Mouse (Mus musculus) MEL (cell line): ENCODE data around the gene Trem1. TPM values are rescaled to one million over a fixed set of nuclear protein-coding genes. Genes with fewer than 3 reads are reported as not detected.

Experiments
- DNase-seq: peaks from one replicate; pipeline ENCODE4 v3.0.0; 2011; ENCODE audit warnings: low read depth, low spot score
- H3K27ac ChIP-seq: 2 replicates; pipeline ENCODE4 v1.5.1; 2012; ENCODE audit warnings: low read depth, mild to moderate bottlenecking, control low read depth, low read length, moderate library complexity; ENCODE audit not compliant: control insufficient read depth
- H3K27me3 ChIP-seq, 2 experiments: fragments of 150-350 bp in 1 of 2; sonication (generic) in 1 of 2; 2 replicates each; pipeline ENCODE4 v1.6.1; 2012; ENCODE audit warnings: low read length in 2 of 2, mild to moderate bottlenecking in 2 of 2, improper control_type of control experiment in 1 of 2, moderate library complexity in 1 of 2; ENCODE audit not compliant: insufficient read depth in 2 of 2, control insufficient read depth in 1 of 2
- H3K36me3 ChIP-seq, 2 experiments: 2 replicates each; pipeline ENCODE4 v1.6.1; 2012 to 2014; ENCODE audit warnings: low read length in 2 of 2, improper control_type of control experiment in 1 of 2, inconsistent platforms in 1 of 2, mild to moderate bottlenecking in 1 of 2; ENCODE audit not compliant: insufficient read depth in 2 of 2, control insufficient read depth in 1 of 2
- H3K4me1 ChIP-seq, 2 experiments: fragments of 150-350 bp in 1 of 2; sonication (generic) in 1 of 2; 2 replicates each; pipeline ENCODE4 v1.6.1; 2012; ENCODE audit warnings: low read length in 2 of 2, improper control_type of control experiment in 1 of 2, mild to moderate bottlenecking in 1 of 2; ENCODE audit not compliant: insufficient read depth in 2 of 2, control insufficient read depth in 1 of 2
- H3K4me3 ChIP-seq, 2 experiments: fragments of 150-350 bp in 1 of 2; sonication (generic) in 1 of 2; 2 replicates each; pipeline ENCODE4 v1.5.1; 2012; ENCODE audit warnings: low read depth in 2 of 2, low read length in 2 of 2, mild to moderate bottlenecking in 2 of 2, moderate library complexity in 2 of 2, control low read depth in 1 of 2, improper control_type of control experiment in 1 of 2; ENCODE audit not compliant: control insufficient read depth in 1 of 2, insufficient read depth in 1 of 2
- H3K79me2 ChIP-seq: 2 replicates; pipeline ENCODE4 v1.6.1; 2012; ENCODE audit warnings: mild to moderate bottlenecking, low read length, moderate library complexity; ENCODE audit not compliant: control insufficient read depth, poor library complexity, insufficient read depth
- H3K9ac ChIP-seq: 2 replicates; pipeline ENCODE4 v1.6.1; 2012; ENCODE audit warnings: low read depth, mild to moderate bottlenecking, control low read depth, low read length, moderate library complexity; ENCODE audit not compliant: control insufficient read depth, poor library complexity, severe bottlenecking
- H3K9me3 ChIP-seq: fragments of 150-350 bp; sonication (generic); replicated peaks from 2 replicates; pipeline ENCODE4 v1.6.1; 2012; ENCODE audit warnings: mild to moderate bottlenecking, low read length, improper control_type of control experiment, moderate library complexity; ENCODE audit not compliant: insufficient read depth
- BHLHE40 ChIP-seq: IDR thresholded peaks from 2 replicates; pipeline ENCODE4 v1.6.1; 2012; ENCODE audit warnings: low read depth, mild to moderate bottlenecking, inconsistent platforms, low read length, improper control_type of control experiment, borderline replicate concordance
- CHD1 ChIP-seq: IDR thresholded peaks from 2 replicates; pipeline ENCODE4 v1.6.1; 2012; ENCODE audit warnings: low read depth, mild to moderate bottlenecking, inconsistent platforms, low read length, improper control_type of control experiment
- CHD2 ChIP-seq: IDR thresholded peaks from 2 replicates; pipeline ENCODE4 v1.6.1; 2011; ENCODE audit warnings: low read length, improper control_type of control experiment
- CTCF ChIP-seq, 3 experiments: IDR thresholded peaks in 2 of 3; conservative IDR thresholded peaks in 1 of 3; 2 replicates each; pipeline ENCODE4 v1.5.1; 2011 to 2012; ENCODE audit warnings: low read length in 3 of 3, low read depth in 2 of 3, mild to moderate bottlenecking in 2 of 3, improper control_type of control experiment in 1 of 3, inconsistent platforms in 1 of 3, mixed read lengths in 1 of 3, moderate library complexity in 1 of 3; ENCODE audit not compliant: control insufficient read depth in 1 of 3, insufficient read depth in 1 of 3, poor library complexity in 1 of 3, severe bottlenecking in 1 of 3
- E2F4 ChIP-seq: IDR thresholded peaks from 2 replicates; pipeline ENCODE4 v1.6.1; 2011; ENCODE audit warnings: low read depth, low read length, improper control_type of control experiment, borderline replicate concordance
- ELF1 ChIP-seq: IDR thresholded peaks from 2 replicates; pipeline ENCODE4 v1.6.1; 2014; ENCODE audit warnings: low read depth, mild to moderate bottlenecking, inconsistent platforms, low read length, improper control_type of control experiment, moderate library complexity
- EP300 ChIP-seq, 2 experiments: IDR thresholded peaks; 2 replicates each; pipeline ENCODE4 v1.6.1; 2011; ENCODE audit warnings: improper control_type of control experiment in 2 of 2, low read length in 2 of 2, low read depth in 1 of 2, mild to moderate bottlenecking in 1 of 2
- GABPA ChIP-seq: IDR thresholded peaks from 2 replicates; pipeline ENCODE4 v1.6.1; 2012; ENCODE audit warnings: low read depth, mild to moderate bottlenecking, inconsistent platforms, low read length, improper control_type of control experiment, moderate library complexity
- GATA1 ChIP-seq: IDR thresholded peaks from 2 replicates; pipeline ENCODE4 v1.6.1; 2011; ENCODE audit warnings: low read depth, low read length, improper control_type of control experiment
- HCFC1 ChIP-seq: IDR thresholded peaks from 2 replicates; pipeline ENCODE4 v1.6.1; 2012; ENCODE audit warnings: low read depth, mild to moderate bottlenecking, inconsistent platforms, low read length, improper control_type of control experiment, moderate library complexity
- JUND ChIP-seq: IDR thresholded peaks from 2 replicates; pipeline ENCODE4 v1.6.1; 2011; ENCODE audit warnings: low read depth, mild to moderate bottlenecking, improper control_type of control experiment, low read length
- KAT2A ChIP-seq: conservative IDR thresholded peaks from 2 replicates; pipeline ENCODE4 v1.6.1; 2012; ENCODE audit warnings: low read depth, low read length, improper control_type of control experiment, inconsistent platforms
- MAX ChIP-seq: IDR thresholded peaks from 2 replicates; pipeline ENCODE4 v1.6.1; 2011; ENCODE audit warnings: low read length, improper control_type of control experiment
- MAZ ChIP-seq: IDR thresholded peaks from 2 replicates; pipeline ENCODE4 v1.6.1; 2012; ENCODE audit warnings: low read depth, mild to moderate bottlenecking, inconsistent platforms, low read length, improper control_type of control experiment
- MEF2A ChIP-seq: IDR thresholded peaks from 2 replicates; pipeline ENCODE4 v1.6.1; 2014; ENCODE audit warnings: low read depth, mild to moderate bottlenecking, inconsistent platforms, low read length, improper control_type of control experiment; ENCODE audit not compliant: poor library complexity, insufficient replicate concordance, severe bottlenecking; ENCODE audit errors: extremely low read depth
- MXI1 ChIP-seq: IDR thresholded peaks from 2 replicates; pipeline ENCODE4 v1.6.1; 2011; ENCODE audit warnings: mild to moderate bottlenecking, low read depth, low read length, improper control_type of control experiment
- MYB ChIP-seq: IDR thresholded peaks from 2 replicates; pipeline ENCODE4 v1.6.1; 2011; ENCODE audit warnings: mild to moderate bottlenecking, low read depth, low read length, improper control_type of control experiment
- MYC ChIP-seq: IDR thresholded peaks from 2 replicates; pipeline ENCODE4 v1.6.1; 2011; ENCODE audit warnings: low read depth, mild to moderate bottlenecking, low read length, improper control_type of control experiment, moderate library complexity
- NELFE ChIP-seq: IDR thresholded peaks from 2 replicates; pipeline ENCODE4 v1.6.1; 2011; ENCODE audit warnings: low read depth, low read length, improper control_type of control experiment
- NRF1 ChIP-seq: IDR thresholded peaks from 2 replicates; pipeline ENCODE4 v1.6.1; 2014; ENCODE audit warnings: low read depth, mild to moderate bottlenecking, inconsistent platforms, low read length, improper control_type of control experiment, moderate library complexity; ENCODE audit not compliant: poor library complexity, insufficient read depth, severe bottlenecking
- POLR2A ChIP-seq, 2 experiments: IDR thresholded peaks; 2 replicates each; pipeline ENCODE4 v1.6.1; 2011 to 2012; ENCODE audit warnings: low read length in 2 of 2, mild to moderate bottlenecking in 2 of 2, control low read depth in 1 of 2, improper control_type of control experiment in 1 of 2, low read depth in 1 of 2, moderate library complexity in 1 of 2; ENCODE audit not compliant: control insufficient read depth in 1 of 2, insufficient read depth in 1 of 2, poor library complexity in 1 of 2
- POLR2AphosphoS2 ChIP-seq: IDR thresholded peaks from 2 replicates; pipeline ENCODE4 v1.6.1; 2011; ENCODE audit warnings: low read length, improper control_type of control experiment
- POLR2AphosphoS5 ChIP-seq: IDR thresholded peaks from 2 replicates; pipeline ENCODE4 v1.6.1; 2012; ENCODE audit warnings: low read depth, borderline replicate concordance, mild to moderate bottlenecking, inconsistent platforms, low read length, moderate library complexity, mixed read lengths
- RAD21 ChIP-seq: IDR thresholded peaks from 2 replicates; pipeline ENCODE4 v1.6.1; 2011; ENCODE audit warnings: mild to moderate bottlenecking, low read depth, low read length, improper control_type of control experiment
- RCOR1 ChIP-seq: IDR thresholded peaks from 2 replicates; pipeline ENCODE4 v1.6.1; 2012; ENCODE audit warnings: low read depth, mild to moderate bottlenecking, inconsistent platforms, low read length, improper control_type of control experiment
- SIN3A ChIP-seq: IDR thresholded peaks from 2 replicates; pipeline ENCODE4 v1.6.1; 2012; ENCODE audit warnings: low read length, improper control_type of control experiment, inconsistent platforms
- SMC3 ChIP-seq: IDR thresholded peaks from 2 replicates; pipeline ENCODE4 v1.6.1; 2011; ENCODE audit warnings: low read depth, low read length, improper control_type of control experiment
- TAL1 ChIP-seq: IDR thresholded peaks from 2 replicates; pipeline ENCODE4 v1.6.1; 2012; ENCODE audit warnings: mild to moderate bottlenecking, inconsistent platforms, low read length, moderate library complexity, mixed read lengths
- TBP ChIP-seq: IDR thresholded peaks from 2 replicates; pipeline ENCODE4 v1.8.0; 2011; ENCODE audit warnings: low read depth, low read length, improper control_type of control experiment
- TCF12 ChIP-seq: IDR thresholded peaks from 2 replicates; pipeline ENCODE4 v1.6.1; 2014; ENCODE audit warnings: low read depth, mild to moderate bottlenecking, inconsistent platforms, low read length, improper control_type of control experiment, moderate library complexity
- UBTF ChIP-seq: IDR thresholded peaks from 2 replicates; pipeline ENCODE4 v1.6.1; 2012; ENCODE audit warnings: low read depth, mild to moderate bottlenecking, inconsistent platforms, low read length, improper control_type of control experiment, moderate library complexity, borderline replicate concordance; ENCODE audit not compliant: insufficient read depth
- USF1 ChIP-seq: IDR thresholded peaks from 2 replicates; pipeline ENCODE4 v1.6.1; 2014; ENCODE audit warnings: low read depth, mild to moderate bottlenecking, inconsistent platforms, low read length, improper control_type of control experiment, moderate library complexity
- USF2 ChIP-seq, 2 experiments: IDR thresholded peaks; 2 replicates each; pipeline ENCODE4 v1.6.1; 2011 to 2012; ENCODE audit warnings: improper control_type of control experiment in 2 of 2, low read length in 2 of 2, borderline replicate concordance in 1 of 2, inconsistent platforms in 1 of 2, low read depth in 1 of 2, mild to moderate bottlenecking in 1 of 2; ENCODE audit not compliant: insufficient read depth in 1 of 2
- ZC3H11A ChIP-seq: IDR thresholded peaks from 2 replicates; pipeline ENCODE4 v1.6.1; 2012; ENCODE audit warnings: low read depth, mild to moderate bottlenecking, inconsistent platforms, low read length, improper control_type of control experiment
- ZKSCAN1 ChIP-seq: IDR thresholded peaks from 2 replicates; pipeline ENCODE4 v1.6.1; 2012; ENCODE audit warnings: low read depth, mild to moderate bottlenecking, inconsistent platforms, low read length, improper control_type of control experiment, moderate library complexity
- ZMIZ1 ChIP-seq: IDR thresholded peaks from 2 replicates; pipeline ENCODE4 v1.6.1; 2012; ENCODE audit warnings: low read depth, mild to moderate bottlenecking, inconsistent platforms, low read length, improper control_type of control experiment, moderate library complexity
- ZNF384 ChIP-seq: IDR thresholded peaks from 2 replicates; pipeline ENCODE4 v1.6.1; 2012; ENCODE audit warnings: low read depth, mild to moderate bottlenecking, inconsistent platforms, low read length, improper control_type of control experiment
- polyA plus RNA-seq, 2 experiments: library from polyadenylated mRNA; stranded (reverse) in 1 of 2; unstranded in 1 of 2; fragments of >175 nt in 1 of 2; fragments of >200 nt in 1 of 2; gene quantifications; 2 replicates each; pipeline versions ENCODE4 v1.2.1 to v1.2.4; 2012; ENCODE audit warnings: low replicate concordance in 2 of 2, low read depth in 1 of 2; ENCODE audit not compliant: insufficient read length in 2 of 2, insufficient read depth in 1 of 2, missing spikeins in 1 of 2
- total RNA-seq: library from RNA; depleted of rRNA; stranded (reverse); fragments of 300-350 nt; gene quantifications from 2 replicates; pipeline ENCODE4 v1.2.3, GENCODE M21; 2012

Gene Trem1
- total and polyA plus RNA-seq, 3 experiments = 0.06 TPM; not detected in 2

DNA sequence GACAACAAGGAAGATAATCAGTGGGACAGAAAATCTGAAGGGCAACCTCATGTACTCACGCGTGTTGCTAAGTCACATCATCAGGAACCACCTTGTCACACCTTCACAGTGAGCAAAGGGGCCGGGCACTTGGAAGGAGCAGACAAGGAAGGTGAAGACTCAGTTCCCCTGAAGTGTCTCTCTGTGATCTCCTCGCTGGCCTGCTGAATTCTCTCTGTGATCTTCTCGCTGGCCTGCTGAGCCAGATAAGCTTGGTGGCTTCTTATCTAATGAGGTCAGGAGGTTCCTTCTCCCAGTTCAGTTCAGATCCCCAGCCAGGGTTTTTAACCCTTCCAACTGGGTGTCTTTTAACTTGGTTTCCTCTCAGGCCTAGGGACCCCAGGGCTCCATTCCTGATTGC lies 39.6 kb downstream of the Trem1 start:
- no peaks in the 10 kb centered on the region for H3K9me3 ChIP-seq
- H3K79me2 ChIP-seq = no peaks in the 10 kb centered on the region
- peaks cover 0 to 60% of the 10 kb centered on the region in 2 experiments; a peak in 2 of 4 replicates for H3K36me3 ChIP-seq
- H3K27me3 ChIP-seq = no peaks in the 10 kb centered on the region
- H3K27ac ChIP-seq = peak overlapping the region; percentile 80
- peaks cover 9 to 51% of the 10 kb centered on the region in 2 experiments for H3K4me1 ChIP-seq
- H3K4me3 ChIP-seq = peak overlapping the region in 1 of 2 experiments; percentile 34; a peak in 2 of 4 replicates
- peak; percentile 94 for DNase-seq
- peak overlapping the region; percentile 48 for H3K9ac ChIP-seq
- 0 out of 2 replicates have a peak, but pooled peaks have one; percentile 14 for TF ChIP-seq GABPA
- no peak; the same call in none of the 2 replicates for TF ChIP-seq KAT2A
- peak; percentile 92 for TF ChIP-seq MAZ
- peak; percentile 88 for TF ChIP-seq HCFC1
- no peak for TF ChIP-seq MAX
- TF ChIP-seq BHLHE40 = peak; percentile 62; the same call in 1 of the 2 replicates
- peak; percentile 99 to 100 for TF ChIP-seq EP300 (IDR thresholded peaks at IDR 0.05; ENCODE audit: low read depth in 1 of 2, low read length in 2 of 2)
- peak; percentile 77 for TF ChIP-seq ELF1
- TF ChIP-seq NELFE = no peak; the same call in 1 of the 2 replicates
- TF ChIP-seq ZNF384 = peak; percentile 80
- no peak for TF ChIP-seq NRF1
- peak; percentile 68; the same call in 1 of the 2 replicates for TF ChIP-seq MXI1
- no peak for TF ChIP-seq POLR2AphosphoS2
- no peak for TF ChIP-seq RAD21
- TF ChIP-seq TCF12 = peak; percentile 100
- TF ChIP-seq SIN3A = peak; percentile 98
- TF ChIP-seq TBP = peak; percentile 60; the same call in 1 of the 2 replicates
- TF ChIP-seq E2F4 = no peak
- peak; percentile 82; the same call in 1 of the 2 replicates for TF ChIP-seq ZMIZ1
- TF ChIP-seq MYC = peak; percentile 74
- TF ChIP-seq MYB = peak; percentile 84
- TF ChIP-seq ZKSCAN1 = no peak
- peak; percentile 56; the same call in 1 of the 2 replicates for TF ChIP-seq USF1
- peak; percentile 74 for TF ChIP-seq CHD2
- no peak for TF ChIP-seq SMC3
- peak; percentile 100 for TF ChIP-seq GATA1
- TF ChIP-seq USF2 (IDR thresholded peaks at IDR 0.05; ENCODE audit: borderline replicate concordance in 1 of 2, insufficient read depth in 1 of 2, low read depth in 1 of 2, low read length in 2 of 2) = no peak
- no peak for TF ChIP-seq POLR2AphosphoS5
- peak in 1 of 2 experiments; percentile 35; a peak in 1 of 4 replicates for TF ChIP-seq POLR2A (IDR thresholded peaks at IDR 0.05; ENCODE audit: control insufficient read depth in 1 of 2, insufficient read depth in 1 of 2, low read depth in 1 of 2, low read length in 2 of 2, poor library complexity in 1 of 2)
- peak; percentile 83 for TF ChIP-seq JUND
- peak; percentile 100 for TF ChIP-seq TAL1
- no peak for TF ChIP-seq CTCF (IDR thresholded peaks at IDR 0.05 in 2 of 3, conservative IDR thresholded peaks at IDR 0.05 in 1 of 3; ENCODE audit: control insufficient read depth in 1 of 3, insufficient read depth in 1 of 3, low read depth in 2 of 3, low read length in 3 of 3, poor library complexity in 1 of 3, severe bottlenecking in 1 of 3)
- TF ChIP-seq MEF2A = peak; percentile 73; the same call in 1 of the 2 replicates
- peak; percentile 99 for TF ChIP-seq RCOR1
- no peak for TF ChIP-seq CHD1
- TF ChIP-seq UBTF = no peak
- no peak for TF ChIP-seq ZC3H11A
